Mouse (Mus musculus) liver, postnatal 0 days (tissue): ENCODE measurements around the gene Gm7544.
"Not testable (repeated sequence)": the region's sequence is repeated elsewhere in the genome, so short reads cannot be mapped to it uniquely, and the experiment has no call there.

Source experiments
- CTCF ChIP-seq: sonication (generic); IDR thresholded peaks from 2 replicates; pipeline ENCODE4 v1.5.1; 2016; ENCODE audit warnings: antibody characterized with exemption, low read depth
- EP300 ChIP-seq: IDR thresholded peaks from 2 replicates; pipeline ENCODE4 v1.6.1; 2016; ENCODE audit warnings: antibody characterized with exemption, low read depth, mild to moderate bottlenecking

DNA sequence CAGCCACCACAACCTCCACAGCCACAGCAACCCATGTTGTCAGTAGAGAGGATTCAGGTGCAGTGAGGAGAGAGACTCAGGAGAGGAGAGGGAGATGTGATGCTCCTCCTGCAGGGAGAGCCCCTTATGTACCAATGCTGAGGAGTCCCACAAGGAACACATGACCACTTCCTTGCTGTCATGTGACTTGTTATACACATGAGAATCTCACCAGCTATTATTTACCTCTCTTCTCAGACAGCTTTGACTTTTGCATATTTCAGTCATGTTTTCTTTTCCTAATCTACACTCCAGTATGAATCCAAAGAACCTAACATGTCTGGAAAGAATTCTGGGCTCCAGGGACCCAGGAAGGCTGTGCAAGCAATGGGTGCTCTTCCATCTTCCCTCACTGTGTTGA is at the start of gene Gm7544:
- not testable (repeated sequence) for TF ChIP-seq CTCF, EP300
